Comparison of ENCODE assay signal across 8 mouse cellular contexts in genomic region chr2:119798246-119798927, GRCm38 (mm10). TPM values are rescaled to one million over a fixed set of nuclear protein-coding genes. Genes with fewer than 3 reads are reported as not detected.
DNase-seq lines count a peak whose midpoint lies in the region; ATAC-seq and TF ChIP-seq lines count a peak whose summit lies in the region.

No protein-coding gene starts in this region.

- no peak for ATAC-seq in forebrain, embryonic 14.5 days
- no peak for ATAC-seq in hindbrain, embryonic 15.5 days (ENCODE audit: low FRiP score, low read depth)
- no peak for ATAC-seq in liver, embryonic 11.5 days (replicated peaks; ENCODE audit: low FRiP score)

- H3K9ac ChIP-seq in forebrain, embryonic 14.5 days (ENCODE audit: low read length): no peak overlapping the region
- H3K9ac ChIP-seq in hindbrain, embryonic 15.5 days: no peak overlapping the region
- no peak overlapping the region for H3K9ac ChIP-seq in liver, embryonic 11.5 days (ENCODE audit: low read depth, low read length)

- peak in 1 of 2 experiments; percentile 60 for DNase-seq in layer of hippocampus, adult 2 months (ENCODE audit: low spot score in 2 of 2)
- DNase-seq in layer of hippocampus, adult 8-10 months (ENCODE audit: low spot score in 2 of 2): no peak
- DNase-seq in adrenal gland, postnatal 25 days: peak; percentile 69
- DNase-seq in forebrain, embryonic 14.5 days (ENCODE audit: low spot score): peak; percentile 79
- DNase-seq in liver, embryonic 11.5 days (ENCODE audit: low spot score): peak; percentile 71
- DNase-seq in natural killer cell, adult 2 months (ENCODE audit: low spot score in 2 of 2): peak; percentile 19 to 46
- peak; percentile 80 for DNase-seq in urinary bladder, postnatal 14 days (ENCODE audit: low spot score)

- H3K27me3 ChIP-seq in forebrain, embryonic 14.5 days (replicated peaks; ENCODE audit: control insufficient read depth, insufficient read depth, low read length): no peaks in the 10 kb centered on the region
- peaks cover 12% of the 10 kb centered on the region; the same call in 1 of the 2 replicates for H3K27me3 ChIP-seq in hindbrain, embryonic 15.5 days
- peaks cover 56% of the 10 kb centered on the region for H3K27me3 ChIP-seq in liver, embryonic 11.5 days (replicated peaks; ENCODE audit: control insufficient read depth, insufficient read depth, low read length)

- H3K36me3 ChIP-seq in forebrain, embryonic 14.5 days (ENCODE audit: control insufficient read depth, insufficient read depth, low read length): no peaks in the 10 kb centered on the region
- H3K36me3 ChIP-seq in hindbrain, embryonic 15.5 days: no peaks in the 10 kb centered on the region
- no peaks in the 10 kb centered on the region for H3K36me3 ChIP-seq in liver, embryonic 11.5 days (ENCODE audit: control insufficient read depth, insufficient read depth, low read length)

- H3K4me1 ChIP-seq in forebrain, embryonic 14.5 days (ENCODE audit: control insufficient read depth, insufficient read depth, low read length): peaks cover 25% of the 10 kb centered on the region
- peaks cover 39% of the 10 kb centered on the region for H3K4me1 ChIP-seq in hindbrain, embryonic 15.5 days (replicated peaks)
- peaks cover 3% of the 10 kb centered on the region for H3K4me1 ChIP-seq in liver, embryonic 11.5 days (replicated peaks; ENCODE audit: control insufficient read depth, insufficient read depth, low read length)

- H3K27ac ChIP-seq in layer of hippocampus, adult 2 months: peak overlapping the region; percentile 90; the same call in 1 of the 2 replicates
- H3K27ac ChIP-seq in forebrain, embryonic 14.5 days (ENCODE audit: low read depth, low read length): no peak overlapping the region
- no peak overlapping the region for H3K27ac ChIP-seq in hindbrain, embryonic 15.5 days (replicated peaks)
- no peak overlapping the region for H3K27ac ChIP-seq in liver, embryonic 11.5 days (ENCODE audit: low read depth, low read length)

- peak overlapping the region; percentile 73 for H3K4me3 ChIP-seq in layer of hippocampus, adult 2 months
- no peak overlapping the region for H3K4me3 ChIP-seq in forebrain, embryonic 14.5 days (ENCODE audit: low read depth, low read length)
- H3K4me3 ChIP-seq in hindbrain, embryonic 15.5 days: no peak overlapping the region
- H3K4me3 ChIP-seq in liver, embryonic 11.5 days (ENCODE audit: low read depth, low read length): no peak overlapping the region; the same call in 1 of the 2 replicates

- 11% methylated on average over 13 of the region's 13 CpGs for WGBS in forebrain, embryonic 14.5 days
- 11% methylated on average over 13 of the region's 13 CpGs for WGBS in hindbrain, embryonic 15.5 days
- WGBS in liver, embryonic 11.5 days: 11% methylated on average over 13 of the region's 13 CpGs

- no peaks in the 10 kb centered on the region for H3K9me3 ChIP-seq in forebrain, embryonic 14.5 days (replicated peaks; ENCODE audit: control insufficient read depth, low read length)
- H3K9me3 ChIP-seq in hindbrain, embryonic 15.5 days: no peaks in the 10 kb centered on the region
- H3K9me3 ChIP-seq in liver, embryonic 11.5 days (ENCODE audit: control insufficient read depth, low read length): no peaks in the 10 kb centered on the region

- TF ChIP-seq CTCF in layer of hippocampus, adult 2 months (conservative IDR thresholded peaks at IDR 0.05): peak; percentile 85

- H3K4me2 ChIP-seq in forebrain, embryonic 14.5 days (ENCODE audit: low read length): no peak overlapping the region
- peak overlapping the region; percentile 97 for H3K4me2 ChIP-seq in hindbrain, embryonic 15.5 days
- peak overlapping the region; percentile 99; the same call in 1 of the 2 replicates for H3K4me2 ChIP-seq in liver, embryonic 11.5 days

RNA-seq across cellular contexts. Expression of gene Tyro3, which starts 0.9 kb away (rescaled TPM):
- 10 to 100 TPM; 75.5 to 80.8 TPM for total RNA-seq in layer of hippocampus, adult 2 months (2021)
- total RNA-seq in layer of hippocampus, adult 8-10 months (2022): 10 to 100 TPM; 86.0 to 95.4 (median 91.3) TPM
- total RNA-seq in adrenal gland, postnatal 25 days (2021): 4.5 and 7.2 TPM in 2 replicates
- polyA plus RNA-seq in forebrain, embryonic 14.5 days (2014; fragmentation: Nextera tagmentation; extraction: Ambion mirVana): 14.3 TPM in 2 replicates
- polyA plus RNA-seq in hindbrain, embryonic 15.5 days (2015; fragmentation: Nextera tagmentation; extraction: Ambion mirVana): 27.1 and 27.7 TPM in 2 replicates
- 5.8 and 5.9 TPM in 2 replicates for polyA plus RNA-seq in liver, embryonic 11.5 days (2014; fragmentation: Nextera tagmentation; extraction: Ambion mirVana)

RNA-seq across cellular contexts. Expression of gene Rpap1, which starts 11.1 kb away (rescaled TPM):
- 10 to 100 TPM; 18.6 to 19.6 TPM for total RNA-seq in layer of hippocampus, adult 2 months (2021)
- total RNA-seq in layer of hippocampus, adult 8-10 months (2022): 10 to 100 TPM; 18.6 to 21.5 (median 19.2) TPM
- total RNA-seq in adrenal gland, postnatal 25 days (2021): 20.7 and 26.8 TPM in 2 replicates
- 12.8 and 16.0 TPM in 2 replicates for polyA plus RNA-seq in forebrain, embryonic 14.5 days (2014; fragmentation: Nextera tagmentation; extraction: Ambion mirVana)
- polyA plus RNA-seq in hindbrain, embryonic 15.5 days (2015; fragmentation: Nextera tagmentation; extraction: Ambion mirVana): 18.6 and 19.6 TPM in 2 replicates
- polyA plus RNA-seq in liver, embryonic 11.5 days (2014; fragmentation: Nextera tagmentation; extraction: Ambion mirVana): 29.1 and 30.0 TPM in 2 replicates

RNA-seq across cellular contexts. Expression of gene Ltk, which starts 38.2 kb away (rescaled TPM):
- total RNA-seq in layer of hippocampus, adult 2 months (2021): 10 to 100 TPM; 13.7 to 14.3 TPM
- 10 to 100 TPM; 13.4 to 17.8 (median 14.7) TPM for total RNA-seq in layer of hippocampus, adult 8-10 months (2022)
- total RNA-seq in adrenal gland, postnatal 25 days (2021): 1.5 and 1.7 TPM in 2 replicates
- polyA plus RNA-seq in forebrain, embryonic 14.5 days (2014; fragmentation: Nextera tagmentation; extraction: Ambion mirVana): 0.29 and 0.37 TPM in 2 replicates
- 2.1 and 2.2 TPM in 2 replicates for polyA plus RNA-seq in hindbrain, embryonic 15.5 days (2015; fragmentation: Nextera tagmentation; extraction: Ambion mirVana)
- polyA plus RNA-seq in liver, embryonic 11.5 days (2014; fragmentation: Nextera tagmentation; extraction: Ambion mirVana): 0.19 and 0.43 TPM in 2 replicates

RNA-seq across cellular contexts. Expression of gene Itpka, which starts 56.2 kb away (rescaled TPM):
- 100 to 1,000 TPM; 265 to 270 TPM for total RNA-seq in layer of hippocampus, adult 2 months (2021)
- 100 to 1,000 TPM; 213 to 245 (median 228) TPM for total RNA-seq in layer of hippocampus, adult 8-10 months (2022)
- 2.9 and 3.2 TPM in 2 replicates for total RNA-seq in adrenal gland, postnatal 25 days (2021)
- polyA plus RNA-seq in forebrain, embryonic 14.5 days (2014; fragmentation: Nextera tagmentation; extraction: Ambion mirVana): 0.61 and 0.78 TPM in 2 replicates
- 0.37 and 0.56 TPM in 2 replicates for polyA plus RNA-seq in hindbrain, embryonic 15.5 days (2015; fragmentation: Nextera tagmentation; extraction: Ambion mirVana)
- 3.9 and 4.0 TPM in 2 replicates for polyA plus RNA-seq in liver, embryonic 11.5 days (2014; fragmentation: Nextera tagmentation; extraction: Ambion mirVana)

Comparison
In these comparisons a context has a peak if more than half of its experiments do, and no peak if none do; other contexts are left out.
1. DNase-seq: peak in adrenal gland, postnatal 25 days (single experiment), forebrain, embryonic 14.5 days (single experiment), liver, embryonic 11.5 days (single experiment), natural killer cell, adult 2 months (2 of 2) and urinary bladder, postnatal 14 days (single experiment); none in layer of hippocampus, adult 8-10 months (0 of 2).